Mouse (Mus musculus) erythroblast, embryonic 14.5 days (primary cell): ENCODE measurements around the gene Prss54.

Experiments used
- GATA1 ChIP-seq: IDR thresholded peaks from 2 replicates; pipeline ENCODE4 v1.6.1; 2012; ENCODE audit warnings: low read length, inconsistent platforms, mixed read lengths
- TAL1 ChIP-seq: IDR thresholded peaks from 3 replicates; pipeline ENCODE4 v1.6.1; 2012; ENCODE audit warnings: low read length, inconsistent platforms, mixed read lengths

DNA sequence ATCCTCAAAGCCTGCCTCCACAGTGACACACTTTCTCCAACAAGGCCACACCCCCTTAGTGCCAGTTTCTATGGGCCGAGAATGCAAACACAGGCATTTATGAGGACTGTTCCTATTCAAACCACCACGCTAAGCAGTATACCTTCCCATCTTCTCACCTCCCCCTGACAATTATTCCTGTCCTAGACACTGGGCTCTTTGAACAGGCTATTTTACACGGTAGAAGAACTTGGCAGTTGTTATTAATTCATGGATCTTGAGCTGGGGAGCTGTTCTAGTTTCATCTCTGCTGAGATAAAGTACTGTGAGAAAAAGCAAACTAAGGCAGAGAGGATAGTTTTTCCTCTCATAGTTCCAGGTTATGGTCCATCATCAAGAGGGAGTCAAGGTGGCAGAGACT, 33.1 kb downstream of the Prss54 start:
- no peak for TF ChIP-seq GATA1
- TF ChIP-seq TAL1, result no peak
